Mouse (Mus musculus): Measurements from ENCODE around the gene Slc29a4. TPM values are rescaled to one million over a fixed set of nuclear protein-coding genes. Genes with fewer than 3 reads are reported as not detected.

Gene Slc29a4
- polyA plus RNA-seq, 1 experiment from 2014 or later: 4.8 TPM

DNA sequence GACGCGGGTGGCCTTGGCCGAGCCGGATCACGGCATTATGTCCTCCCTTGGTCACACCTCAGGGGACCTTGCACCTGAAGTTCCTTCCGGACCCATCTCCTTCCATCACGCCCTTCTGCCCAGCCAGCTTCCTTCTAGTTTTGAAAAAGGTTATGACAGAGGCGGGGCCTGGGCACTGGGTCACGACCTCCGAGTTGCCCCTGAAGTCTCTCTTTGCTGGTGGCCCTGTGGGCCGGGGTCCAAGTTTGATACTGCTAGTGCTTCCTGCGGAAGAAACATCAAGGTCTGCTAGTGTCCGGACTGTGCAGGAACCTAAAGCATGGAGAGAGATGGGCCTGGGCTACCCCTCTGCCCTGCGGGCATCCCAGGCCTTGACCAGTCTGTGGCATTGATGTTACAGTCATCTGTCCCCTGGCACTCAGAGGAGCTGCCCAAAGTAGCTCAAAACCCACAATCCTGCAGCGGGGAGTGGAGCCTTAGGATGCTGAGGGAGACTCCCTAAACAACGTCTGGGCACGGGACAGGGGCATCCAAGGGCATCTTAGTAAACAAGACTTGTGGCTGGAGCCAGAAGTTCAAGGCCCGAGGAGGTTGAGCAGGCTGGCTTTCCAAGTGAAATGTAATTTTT is 10.3 kb downstream of the Slc29a4 start:
- no peak for ATAC-seq (ENCODE audit: insufficient read depth, low FRiP score)
- WGBS: 21% methylated on average over 18 of the region's 18 CpGs

DNA sequence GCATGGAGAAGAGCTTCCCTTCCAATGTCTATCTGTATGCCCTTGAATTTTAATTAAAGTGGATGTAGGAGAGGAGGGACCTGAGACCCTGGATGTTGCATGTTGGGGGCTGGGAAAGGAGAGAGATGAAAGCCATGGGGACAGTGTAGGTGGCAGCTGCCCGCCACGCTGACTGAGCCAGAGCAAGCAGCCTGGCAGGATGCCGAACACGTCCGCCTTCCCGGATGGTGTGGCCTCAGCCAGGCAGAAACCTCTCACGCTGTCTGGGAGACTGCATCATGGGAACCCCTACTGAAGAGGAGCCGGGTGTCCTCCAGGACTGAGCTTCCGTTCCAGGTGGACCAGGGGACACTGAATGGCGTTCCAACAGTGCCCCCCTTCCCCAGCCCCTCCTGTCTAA is 11.3 kb downstream of the Slc29a4 start:
- 82% methylated on average over 10 of the region's 10 CpGs for WGBS
- no peak for ATAC-seq (ENCODE audit: insufficient read depth, low FRiP score)
- no peak overlapping the region for H3K27ac ChIP-seq (ENCODE audit: low read length)
- H3K4me3 ChIP-seq (replicated peaks; ENCODE audit: low read length): no peak overlapping the region
- H3K4me2 ChIP-seq (ENCODE audit: low read depth, low read length): no peak overlapping the region
- peaks cover 5% of the 10 kb centered on the region for H3K27me3 ChIP-seq (ENCODE audit: control insufficient read depth, insufficient read depth, low read length)
- H3K9ac ChIP-seq (ENCODE audit: low read length): no peak overlapping the region
- H3K4me1 ChIP-seq (ENCODE audit: control insufficient read depth, insufficient read depth, low read length): peaks cover 14% of the 10 kb centered on the region; the same call in 1 of the 2 replicates
- H3K9me3 ChIP-seq (replicated peaks; ENCODE audit: control insufficient read depth, low read length): no peaks in the 10 kb centered on the region
- H3K36me3 ChIP-seq (ENCODE audit: control insufficient read depth, insufficient read depth, low read length): no peaks in the 10 kb centered on the region

More for the DNA sequence above, 10.3 kb downstream of the Slc29a4 start:
- Histone ChIP-seq H3K27me3 (ENCODE audit: control insufficient read depth, insufficient read depth, low read length) (peaks cover 5% of the 10 kb centered on the region), H3K4me1 (ENCODE audit: control insufficient read depth, insufficient read depth, low read length) (peaks cover 14% of the 10 kb centered on the region; the same call in 1 of the 2 replicates), H3K4me2 (ENCODE audit: low read depth, low read length) (peak overlapping the region; percentile 98), H3K4me3 (replicated peaks; ENCODE audit: low read length) (peak overlapping the region; percentile 60), H3K36me3 (ENCODE audit: control insufficient read depth, insufficient read depth, low read length) (no peaks in the 10 kb centered on the region), H3K27ac (ENCODE audit: low read length) (no peak overlapping the region), H3K9me3 (replicated peaks; ENCODE audit: control insufficient read depth, low read length) (no peaks in the 10 kb centered on the region), H3K9ac (ENCODE audit: low read length) (peak overlapping the region; percentile 71)

DNA sequence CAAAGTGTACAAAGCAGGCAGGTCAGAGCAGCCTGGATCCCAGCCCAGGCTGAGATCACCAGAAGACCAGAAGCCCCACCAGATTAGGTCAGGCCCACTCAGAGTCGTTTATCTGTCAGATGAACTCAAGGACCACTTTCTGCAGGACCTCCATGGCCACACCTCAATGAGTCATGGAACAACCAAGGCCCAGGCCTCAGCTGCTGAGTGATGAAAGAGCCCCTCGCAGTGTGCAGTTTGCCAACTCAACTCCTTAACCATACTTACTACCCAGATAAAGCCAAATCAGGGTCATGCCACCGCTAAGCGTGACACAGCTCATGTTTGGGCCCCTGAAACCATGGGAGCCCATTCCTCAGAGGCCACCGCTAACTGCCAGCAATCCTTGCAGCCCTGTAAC is 15.4 kb downstream of the Slc29a4 start:
- Histone ChIP-seq H3K27ac (ENCODE audit: low read length) (no peak overlapping the region), H3K4me1 (ENCODE audit: control insufficient read depth, insufficient read depth, low read length) (peaks cover under 1% of the 10 kb centered on the region; the same call in 1 of the 2 replicates), H3K4me3 (replicated peaks; ENCODE audit: low read length) (no peak overlapping the region), H3K4me2 (ENCODE audit: low read depth, low read length) (no peak overlapping the region), H3K27me3 (ENCODE audit: control insufficient read depth, insufficient read depth, low read length) (no peaks in the 10 kb centered on the region), H3K36me3 (ENCODE audit: control insufficient read depth, insufficient read depth, low read length) (0 out of 2 replicates have a peak, but pooled peaks cover 3% of the 10 kb centered on the region), H3K9me3 (replicated peaks; ENCODE audit: control insufficient read depth, low read length) (no peaks in the 10 kb centered on the region), H3K9ac (ENCODE audit: low read length) (no peak overlapping the region)
- ATAC-seq (ENCODE audit: insufficient read depth, low FRiP score): no peak
- WGBS: 81% methylated on average over 5 of the region's 5 CpGs

DNA sequence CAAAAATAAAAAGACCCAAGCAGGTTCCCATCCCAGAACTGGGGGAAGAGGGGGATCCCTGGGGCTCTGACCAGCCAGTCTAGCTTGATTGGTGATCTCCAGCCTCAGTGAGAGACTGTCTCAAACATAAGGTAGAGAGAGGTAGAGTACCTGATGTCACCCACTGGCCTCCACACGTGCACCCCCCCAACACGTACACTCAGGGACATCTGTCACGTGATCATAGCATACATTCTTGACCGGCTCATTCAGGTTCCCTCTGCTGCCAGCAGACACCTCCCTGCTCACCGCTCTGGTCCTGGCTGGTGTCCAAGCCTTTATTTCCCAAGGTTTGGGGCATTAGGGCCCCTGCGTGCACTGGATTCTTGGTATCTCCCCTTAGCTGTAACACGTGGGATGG is 17.1 kb downstream of the Slc29a4 start:
- Histone ChIP-seq H3K4me3 (replicated peaks; ENCODE audit: low read length) (no peak overlapping the region), H3K4me2 (ENCODE audit: low read depth, low read length) (no peak overlapping the region), H3K27me3 (ENCODE audit: control insufficient read depth, insufficient read depth, low read length) (no peaks in the 10 kb centered on the region), H3K9ac (ENCODE audit: low read length) (no peak overlapping the region), H3K9me3 (replicated peaks; ENCODE audit: control insufficient read depth, low read length) (no peaks in the 10 kb centered on the region), H3K36me3 (ENCODE audit: control insufficient read depth, insufficient read depth, low read length) (0 out of 2 replicates have a peak, but pooled peaks cover 3% of the 10 kb centered on the region), H3K27ac (ENCODE audit: low read length) (no peak overlapping the region), H3K4me1 (ENCODE audit: control insufficient read depth, insufficient read depth, low read length) (no peaks in the 10 kb centered on the region)
- no peak for ATAC-seq (ENCODE audit: insufficient read depth, low FRiP score)
- WGBS: 74% methylated on average over 7 of the region's 7 CpGs

GRCm38 (mm10) chr5:142712373-142712772 is 20.1 kb downstream of the Slc29a4 start:
- Histone ChIP-seq H3K9me3 (replicated peaks; ENCODE audit: control insufficient read depth, low read length) (no peaks in the 10 kb centered on the region), H3K36me3 (ENCODE audit: control insufficient read depth, insufficient read depth, low read length) (0 out of 2 replicates have a peak, but pooled peaks cover 3% of the 10 kb centered on the region), H3K9ac (ENCODE audit: low read length) (no peak overlapping the region), H3K4me2 (ENCODE audit: low read depth, low read length) (no peak overlapping the region), H3K27ac (ENCODE audit: low read length) (no peak overlapping the region), H3K4me1 (ENCODE audit: control insufficient read depth, insufficient read depth, low read length) (no peaks in the 10 kb centered on the region), H3K27me3 (ENCODE audit: control insufficient read depth, insufficient read depth, low read length) (no peaks in the 10 kb centered on the region), H3K4me3 (replicated peaks; ENCODE audit: low read length) (no peak overlapping the region)
- no peak for ATAC-seq (ENCODE audit: insufficient read depth, low FRiP score)
- WGBS: 83% methylated on average over 5 of the region's 5 CpGs

DNA sequence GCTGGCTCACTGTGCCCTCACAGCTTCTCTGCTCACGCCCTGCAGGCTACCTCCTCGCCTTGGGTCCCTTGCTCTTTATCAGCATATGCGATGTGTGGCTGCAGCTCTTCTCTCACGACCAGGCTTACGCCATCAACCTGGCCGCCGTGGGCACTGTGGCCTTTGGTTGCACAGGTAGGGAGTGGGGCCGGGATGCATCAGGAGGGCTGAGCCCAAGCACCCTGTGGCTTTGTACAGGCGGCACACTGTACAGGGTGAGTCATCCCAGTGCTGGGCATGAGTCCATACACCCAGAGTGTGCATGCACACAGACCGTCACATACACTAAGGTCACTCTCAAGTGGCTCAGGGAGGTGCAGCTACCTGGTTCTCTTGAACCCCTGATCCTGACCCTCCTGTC is 21.7 kb downstream of the Slc29a4 start:
- H3K36me3 ChIP-seq (ENCODE audit: control insufficient read depth, insufficient read depth, low read length): 0 out of 2 replicates have a peak, but pooled peaks cover 3% of the 10 kb centered on the region
- H3K4me1 ChIP-seq (ENCODE audit: control insufficient read depth, insufficient read depth, low read length): no peaks in the 10 kb centered on the region
- no peak for ATAC-seq (ENCODE audit: insufficient read depth, low FRiP score)
- WGBS: 86% methylated on average over 10 of the region's 10 CpGs
- H3K4me2 ChIP-seq (ENCODE audit: low read depth, low read length): no peak overlapping the region
- H3K27ac ChIP-seq (ENCODE audit: low read length): no peak overlapping the region
- H3K4me3 ChIP-seq (replicated peaks; ENCODE audit: low read length): no peak overlapping the region
- H3K9ac ChIP-seq (ENCODE audit: low read length): no peak overlapping the region
- H3K9me3 ChIP-seq (replicated peaks; ENCODE audit: control insufficient read depth, low read length): no peaks in the 10 kb centered on the region
- H3K27me3 ChIP-seq (ENCODE audit: control insufficient read depth, insufficient read depth, low read length): no peaks in the 10 kb centered on the region

- Histone ChIP-seq H3K9me3 (replicated peaks; ENCODE audit: control insufficient read depth, low read length) (no peaks in the 10 kb centered on the region), H3K4me3 (replicated peaks; ENCODE audit: low read length) (no peak overlapping the region), H3K36me3 (ENCODE audit: control insufficient read depth, insufficient read depth, low read length) (0 out of 2 replicates have a peak, but pooled peaks cover 3% of the 10 kb centered on the region), H3K27me3 (ENCODE audit: control insufficient read depth, insufficient read depth, low read length) (no peaks in the 10 kb centered on the region), H3K27ac (ENCODE audit: low read length) (no peak overlapping the region), H3K4me1 (ENCODE audit: control insufficient read depth, insufficient read depth, low read length) (no peaks in the 10 kb centered on the region), H3K9ac (ENCODE audit: low read length) (no peak overlapping the region), H3K4me2 (ENCODE audit: low read depth, low read length) (no peak overlapping the region)
- no peak for ATAC-seq (ENCODE audit: insufficient read depth, low FRiP score)
- WGBS: 81% methylated on average over 9 of the region's 9 CpGs
These were observed 22.7 kb downstream of the Slc29a4 start for GRCm38 (mm10) chr5:142715059-142715458.

- no peaks in the 10 kb centered on the region for H3K27me3 ChIP-seq (ENCODE audit: control insufficient read depth, insufficient read depth, low read length)
- H3K36me3 ChIP-seq (ENCODE audit: control insufficient read depth, insufficient read depth, low read length): 0 out of 2 replicates have a peak, but pooled peaks cover 3% of the 10 kb centered on the region
- no peaks in the 10 kb centered on the region for H3K9me3 ChIP-seq (replicated peaks; ENCODE audit: control insufficient read depth, low read length)
- no peak overlapping the region for H3K9ac ChIP-seq (ENCODE audit: low read length)
- 81% methylated on average over 6 of the region's 6 CpGs for WGBS
- no peak overlapping the region for H3K4me2 ChIP-seq (ENCODE audit: low read depth, low read length)
- no peaks in the 10 kb centered on the region for H3K4me1 ChIP-seq (ENCODE audit: control insufficient read depth, insufficient read depth, low read length)
- ATAC-seq (ENCODE audit: insufficient read depth, low FRiP score): no peak
- H3K27ac ChIP-seq (ENCODE audit: low read length): no peak overlapping the region
- no peak overlapping the region for H3K4me3 ChIP-seq (replicated peaks; ENCODE audit: low read length)
These were observed 23.7 kb downstream of the Slc29a4 start for GRCm38 (mm10) chr5:142716056-142716455.

- 26% methylated on average over 4 of the region's 4 CpGs for WGBS
- ATAC-seq (ENCODE audit: insufficient read depth, low FRiP score): peak; percentile 18; the same call in 1 of the 2 replicates
- Histone ChIP-seq H3K36me3 (ENCODE audit: control insufficient read depth, insufficient read depth, low read length) (no peaks in the 10 kb centered on the region), H3K27me3 (ENCODE audit: control insufficient read depth, insufficient read depth, low read length) (no peaks in the 10 kb centered on the region), H3K4me3 (replicated peaks; ENCODE audit: low read length) (no peak overlapping the region), H3K4me2 (ENCODE audit: low read depth, low read length) (no peak overlapping the region), H3K27ac (ENCODE audit: low read length) (no peak overlapping the region), H3K9ac (ENCODE audit: low read length) (no peak overlapping the region), H3K4me1 (ENCODE audit: control insufficient read depth, insufficient read depth, low read length) (no peaks in the 10 kb centered on the region), H3K9me3 (replicated peaks; ENCODE audit: control insufficient read depth, low read length) (no peaks in the 10 kb centered on the region)
These were observed 25.7 kb downstream of the Slc29a4 start for GRCm38 (mm10) chr5:142718037-142718436.

Measured in stomach, embryonic 16.5 days (tissue).